Comparison of ENCODE assay signal across 17 mouse cellular contexts in genomic region chr10:94864199-94864928, GRCm38 (mm10).
"Had no signal": no experiment of that assay in that cellular context is flagged by ENCODE, and none has a peak within 500 bp of the region (broad histone marks: within the 10 kb centered on the region; RNA-seq: fewer than 3 reads in every experiment).

No protein-coding gene starts in this region.

- H3K4me1 ChIP-seq: midbrain, embryonic 15.5 days; stomach, embryonic 15.5 days had no signal

- H3K27ac ChIP-seq: kidney, embryonic 15.5 days; left cerebral cortex, adult 2 months; limb, embryonic 12.5 days; liver, embryonic 13.5 days; lung, embryonic 15.5 days; macrophage; stomach, embryonic 15.5 days had no signal

- H3K36me3 ChIP-seq: kidney, embryonic 15.5 days; limb, embryonic 12.5 days; lung, embryonic 15.5 days; stomach, embryonic 15.5 days had no signal

- H3K4me3 ChIP-seq: kidney, embryonic 15.5 days; left cerebral cortex, adult 2 months; limb, embryonic 12.5 days; liver, embryonic 13.5 days; lung, embryonic 15.5 days; megakaryocyte, embryonic 14.5 days; midbrain, embryonic 15.5 days; stomach, embryonic 15.5 days had no signal

- H3K27me3 ChIP-seq: kidney, embryonic 15.5 days; limb, embryonic 12.5 days; liver, embryonic 13.5 days; lung, embryonic 15.5 days; megakaryocyte, embryonic 14.5 days; midbrain, embryonic 15.5 days; stomach, embryonic 15.5 days had no signal

- DNase-seq: kidney, adult 2 months; kidney, postnatal 14 days; liver; liver, embryonic 13.5 days; liver, postnatal 0 days; lung, postnatal 14 days; right cerebral cortex, postnatal 25 days; thymus, adult 2 months; thymus, postnatal 36 days had no signal
